Mouse (Mus musculus) G1E (cell line): ENCODE measurements around the gene Polh. TPM values are rescaled to one million over a fixed set of nuclear protein-coding genes. Genes with fewer than 3 reads are reported as not detected.

ENCODE experiments used
- ATAC-seq: 2 replicates; pipeline ENCODE4 v1.8.0; 2016; ENCODE audit warnings: mild to moderate bottlenecking; ENCODE audit not compliant: insufficient number of reproducible peaks, poor library complexity, low FRiP score, severe bottlenecking; ENCODE audit errors: extremely low read depth
- DNase-seq: peaks from one replicate; pipeline ENCODE4 v3.0.0; 2012; ENCODE audit warnings: low spot score
- H3K27me3 ChIP-seq: 2 replicates; pipeline ENCODE4 v1.6.1; 2012; ENCODE audit warnings: mild to moderate bottlenecking, low read length, inconsistent platforms; ENCODE audit not compliant: insufficient read depth
- H3K36me3 ChIP-seq: replicated peaks from 2 replicates; pipeline ENCODE3; 2012; ENCODE audit warnings: mild to moderate bottlenecking, inconsistent platforms
- H3K4me1 ChIP-seq: 2 replicates; pipeline ENCODE4 v1.6.1; 2012; ENCODE audit warnings: low read depth, low read length, inconsistent platforms, mixed read lengths; ENCODE audit not compliant: insufficient read depth
- H3K4me3 ChIP-seq: 2 replicates; pipeline ENCODE4 v1.5.1; 2012; ENCODE audit warnings: low read depth, mild to moderate bottlenecking, inconsistent platforms, low read length, moderate library complexity, mixed read lengths
- H3K9me3 ChIP-seq: replicated peaks from 2 replicates; pipeline ENCODE4 v1.6.1; 2012; ENCODE audit warnings: inconsistent platforms
- CTCF ChIP-seq: IDR thresholded peaks from 2 replicates; pipeline ENCODE4 v1.5.1; 2012; ENCODE audit warnings: low read depth, low read length, inconsistent platforms, mixed read lengths
- GATA1 ChIP-seq: IDR thresholded peaks from 2 replicates; pipeline ENCODE4 v1.6.1; 2012; ENCODE audit warnings: borderline replicate concordance, low read length, inconsistent platforms, mixed read lengths
- GATA2 ChIP-seq: IDR thresholded peaks from 2 replicates; pipeline ENCODE4 v1.6.1; 2012; ENCODE audit warnings: low read depth, low read length, inconsistent platforms, borderline replicate concordance
- POLR2AphosphoS5 ChIP-seq: IDR thresholded peaks from 2 replicates; pipeline ENCODE4 v1.6.1; 2012; ENCODE audit warnings: low read depth, low read length, inconsistent platforms; ENCODE audit not compliant: insufficient replicate concordance
- TAL1 ChIP-seq: conservative IDR thresholded peaks from 2 replicates; pipeline ENCODE4 v1.6.1; 2012; ENCODE audit warnings: low read depth, low read length, inconsistent platforms, mixed read lengths
- polyA plus RNA-seq: library from polyadenylated mRNA; stranded (reverse); fragments of >175 nt; gene quantifications from 2 replicates; pipeline ENCODE4 v1.2.3, GENCODE M21; 2012
- total RNA-seq, 2 experiments: library from RNA; stranded (forward) in 1 of 2; stranded (reverse) in 1 of 2; fragments of 200-1000 nt in 1 of 2; fragments of >200 nt in 1 of 2; fragmentation: Nextera tagmentation in 1 of 2; gene quantifications; 2 replicates each; pipeline ENCODE4 v1.2.3; 2014 to 2017

The Polh gene
- total and polyA plus RNA-seq, 3 experiments = 2.8 to 34.6 (median 25.7) TPM

GRCm38 (mm10) chr17:46143578-46144423, 58.6 kb downstream of the Polh start, which contains the start of gene Rsph9:
Gene Rsph9 (minus strand): TSS chr17:46144216.
- ATAC-seq (no peak), DNase-seq (no peak)
- H3K4me1 ChIP-seq = peaks cover 30% of the 10 kb centered on the region

GRCm38 (mm10) chr17:46139872-46140271, 62.6 kb downstream of the Polh start:
- Histone ChIP-seq H3K4me1 (peaks cover 37% of the 10 kb centered on the region), H3K36me3 (peaks cover 12% of the 10 kb centered on the region), H3K27me3 (peaks cover 18% of the 10 kb centered on the region), H3K9me3 (no peaks in the 10 kb centered on the region), H3K4me3 (no peak overlapping the region)
- no peak for TF ChIP-seq GATA1
- TF ChIP-seq CTCF = no peak
- TF ChIP-seq TAL1 = no peak
- TF ChIP-seq POLR2AphosphoS5 = no peak
- TF ChIP-seq GATA2 = no peak
- no peak for DNase-seq
- peak; percentile 34; the same call in 1 of the 2 replicates for ATAC-seq

More at GRCm38 (mm10) chr17:46143578-46144423, 58.6 kb downstream of the Polh start, which contains the start of gene Rsph9:
- Histone ChIP-seq H3K27me3 (peaks cover 6% of the 10 kb centered on the region; the same call in 1 of the 2 replicates), H3K9me3 (no peaks in the 10 kb centered on the region), H3K4me3 (no peak within 1 kb of the TSS; the same call in 1 of the 2 replicates), H3K36me3 (peaks cover 50% of the 10 kb centered on the region)
- TF ChIP-seq TAL1 = no peak
- TF ChIP-seq POLR2AphosphoS5 = no peak
- TF ChIP-seq GATA1 = no peak
- no peak for TF ChIP-seq GATA2
- no peak for TF ChIP-seq CTCF

- ATAC-seq (no peak; the same call in 1 of the 2 replicates), DNase-seq (no peak)
- no peak for TF ChIP-seq TAL1
- TF ChIP-seq POLR2AphosphoS5 = no peak
- TF ChIP-seq CTCF = no peak
- no peak for TF ChIP-seq GATA2
- TF ChIP-seq GATA1 = no peak
- peaks cover 3% of the 10 kb centered on the region for H3K36me3 ChIP-seq
- H3K4me3 ChIP-seq = no peak overlapping the region; the same call in 1 of the 2 replicates
- peaks cover 18% of the 10 kb centered on the region for H3K27me3 ChIP-seq
- peaks cover 34% of the 10 kb centered on the region for H3K4me1 ChIP-seq
- no peaks in the 10 kb centered on the region for H3K9me3 ChIP-seq
These were observed 63.7 kb downstream of the Polh start for GRCm38 (mm10) chr17:46138563-46139236.

GRCm38 (mm10) chr17:46132862-46133261, 69.6 kb downstream of the Polh start:
- ATAC-seq (no peak), DNase-seq (no peak)
- peaks cover 25% of the 10 kb centered on the region for H3K36me3 ChIP-seq
- TF ChIP-seq POLR2AphosphoS5 (no peak), CTCF (no peak), GATA2 (no peak), TAL1 (no peak), GATA1 (no peak)
- peaks cover 18% of the 10 kb centered on the region for H3K4me1 ChIP-seq
- H3K9me3 ChIP-seq = no peaks in the 10 kb centered on the region
- no peak overlapping the region for H3K4me3 ChIP-seq
- H3K27me3 ChIP-seq = peaks cover 24% of the 10 kb centered on the region

GRCm38 (mm10) chr17:46132058-46132718, 70.3 kb downstream of the Polh start:
- no peaks in the 10 kb centered on the region for H3K9me3 ChIP-seq
- peaks cover 15% of the 10 kb centered on the region for H3K4me1 ChIP-seq
- DNase-seq (peak; percentile 42), ATAC-seq (no peak)
- H3K27me3 ChIP-seq = peaks cover 24% of the 10 kb centered on the region
- no peak for TF ChIP-seq TAL1
- TF ChIP-seq CTCF = peak; percentile 84
- H3K36me3 ChIP-seq = peaks cover 31% of the 10 kb centered on the region
- no peak overlapping the region for H3K4me3 ChIP-seq

GRCm38 (mm10) chr17:46129741-46130498, 72.5 kb downstream of the Polh start:
- H3K36me3 ChIP-seq = peaks cover 54% of the 10 kb centered on the region
- TF ChIP-seq CTCF (no peak), GATA2 (no peak), GATA1 (no peak), TAL1 (no peak), POLR2AphosphoS5 (no peak)

More at GRCm38 (mm10) chr17:46129741-46130498, 72.5 kb downstream of the Polh start:
- no peak for DNase-seq
- H3K27me3 ChIP-seq = peaks cover 13% of the 10 kb centered on the region; the same call in 1 of the 2 replicates
- no peaks in the 10 kb centered on the region for H3K9me3 ChIP-seq
- H3K4me1 ChIP-seq = peaks cover 10% of the 10 kb centered on the region
- ATAC-seq = no peak
- H3K4me3 ChIP-seq = no peak overlapping the region
